Mouse (Mus musculus) neural tube, embryonic 12.5 days (tissue): ENCODE results near the gene Adamts3. TPM values are rescaled to one million over a fixed set of nuclear protein-coding genes. Genes with fewer than 3 reads are reported as not detected.

Experiments used
- ATAC-seq: fragments of 200-750 bp; cut with Nextera tagmentation; 2 replicates; pipeline ENCODE4 v1.8.0; 2017; ENCODE audit warnings: low read depth, mild to moderate bottlenecking, moderate TSS enrichment, moderate library complexity; ENCODE audit not compliant: low FRiP score
- H3K27ac ChIP-seq: fragments of 300-500 bp; sonication (generic); 2 replicates; pipeline ENCODE4 v1.5.1; 2016
- H3K27me3 ChIP-seq: fragments of 300-500 bp; sonication (generic); replicated peaks from 2 replicates; pipeline ENCODE4 v1.6.1; 2016; ENCODE audit warnings: mild to moderate bottlenecking
- H3K36me3 ChIP-seq: fragments of 300-500 bp; sonication (generic); 2 replicates; pipeline ENCODE4 v1.6.1; 2016; ENCODE audit warnings: mild to moderate bottlenecking
- H3K4me1 ChIP-seq: fragments of 300-500 bp; sonication (generic); 2 replicates; pipeline ENCODE4 v1.6.1; 2016
- H3K4me2 ChIP-seq: fragments of 300-500 bp; sonication (generic); replicated peaks from 2 replicates; pipeline ENCODE4 v1.6.1; 2016; ENCODE audit warnings: mild to moderate bottlenecking
- H3K4me3 ChIP-seq: fragments of 300-500 bp; sonication (generic); 2 replicates; pipeline ENCODE4 v1.5.1; 2016
- H3K9ac ChIP-seq: fragments of 300-500 bp; sonication (generic); 2 replicates; pipeline ENCODE4 v1.6.1; 2016; ENCODE audit warnings: mild to moderate bottlenecking
- H3K9me3 ChIP-seq: fragments of 300-500 bp; sonication (generic); 2 replicates; pipeline ENCODE4 v1.6.1; 2016; ENCODE audit warnings: mild to moderate bottlenecking
- WGBS: fragments of 180-500 bp; shearing (Covaris S2); methylation state at CpG from one replicate; pipeline ENCODE4 v1.1.7; 2016; 5-methylcytosine and 5-hydroxymethylcytosine counted together
- polyA plus RNA-seq: library from polyadenylated mRNA; unstranded; fragments of >200 nt; fragmentation: Nextera tagmentation; extraction: Ambion mirVana; gene quantifications from 2 replicates; pipeline ENCODE4 v1.2.1, GENCODE M21; 2016

Adamts3 gene
- polyA plus RNA-seq, 1 experiment from 2014 or later: 5.6 TPM

DNA sequence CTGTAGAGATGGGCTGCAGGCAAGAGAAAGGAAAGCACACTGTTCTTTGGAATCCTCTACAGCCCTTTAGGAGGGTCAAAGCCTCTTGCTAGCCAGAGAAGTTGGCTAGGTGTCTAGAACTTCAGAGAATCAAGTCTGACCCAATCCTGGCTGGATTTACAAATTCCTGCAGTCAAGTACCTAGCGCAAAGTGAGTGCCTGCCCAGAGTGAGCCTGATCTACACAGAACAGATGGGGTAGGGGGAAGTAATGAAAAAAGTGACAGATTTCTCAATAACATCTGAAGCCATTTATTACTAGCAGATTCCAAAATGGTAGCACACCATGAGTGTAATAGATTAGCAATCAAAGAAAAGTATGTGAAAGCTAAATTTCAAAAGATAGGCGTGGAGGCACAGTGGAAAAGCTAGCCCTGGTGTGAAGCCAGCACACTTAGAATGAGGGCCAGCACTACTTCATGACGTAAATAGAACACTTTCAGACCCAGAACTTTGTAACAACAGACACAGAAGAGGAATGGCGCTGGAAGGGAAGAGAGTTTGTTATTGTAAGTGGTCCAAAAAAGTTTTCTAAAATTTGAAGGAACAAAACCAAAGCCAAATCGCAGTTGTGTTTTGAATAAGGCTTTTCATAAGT lies 82.8 kb downstream of the Adamts3 start:
- no peak for ATAC-seq
- no peaks in the 10 kb centered on the region for H3K27me3 ChIP-seq
- 89% methylated on average over 5 of the region's 5 CpGs for WGBS

GRCm38 (mm10) chr5:89793706-89794105 lies 89.4 kb downstream of the Adamts3 start:
- Histone ChIP-seq H3K4me2 (no peak overlapping the region), H3K27ac (no peak overlapping the region), H3K9ac (no peak overlapping the region), H3K9me3 (no peaks in the 10 kb centered on the region), H3K4me1 (no peaks in the 10 kb centered on the region), H3K4me3 (no peak overlapping the region), H3K27me3 (no peaks in the 10 kb centered on the region), H3K36me3 (no peaks in the 10 kb centered on the region)
- WGBS: 90% methylated on average over 3 of the region's 3 CpGs
- ATAC-seq: no peak

More for the DNA sequence above, 82.8 kb downstream of the Adamts3 start:
- Histone ChIP-seq H3K4me3 (no peak overlapping the region), H3K9ac (no peak overlapping the region), H3K4me2 (no peak overlapping the region), H3K9me3 (no peaks in the 10 kb centered on the region; the same call in 1 of the 2 replicates), H3K4me1 (no peaks in the 10 kb centered on the region), H3K27ac (no peak overlapping the region), H3K36me3 (no peaks in the 10 kb centered on the region)

- 56% methylated on average over 5 of the region's 5 CpGs for WGBS
- Histone ChIP-seq H3K4me2 (no peak overlapping the region), H3K36me3 (no peaks in the 10 kb centered on the region), H3K27ac (no peak overlapping the region), H3K4me3 (no peak overlapping the region), H3K27me3 (no peaks in the 10 kb centered on the region), H3K9ac (no peak overlapping the region), H3K4me1 (0 out of 2 replicates have a peak, but pooled peaks cover 3% of the 10 kb centered on the region), H3K9me3 (no peaks in the 10 kb centered on the region)
- peak; percentile 58; the same call in 1 of the 2 replicates for ATAC-seq
Measured at GRCm38 (mm10) chr5:89784635-89785034, 98.5 kb downstream of the Adamts3 start.

DNA sequence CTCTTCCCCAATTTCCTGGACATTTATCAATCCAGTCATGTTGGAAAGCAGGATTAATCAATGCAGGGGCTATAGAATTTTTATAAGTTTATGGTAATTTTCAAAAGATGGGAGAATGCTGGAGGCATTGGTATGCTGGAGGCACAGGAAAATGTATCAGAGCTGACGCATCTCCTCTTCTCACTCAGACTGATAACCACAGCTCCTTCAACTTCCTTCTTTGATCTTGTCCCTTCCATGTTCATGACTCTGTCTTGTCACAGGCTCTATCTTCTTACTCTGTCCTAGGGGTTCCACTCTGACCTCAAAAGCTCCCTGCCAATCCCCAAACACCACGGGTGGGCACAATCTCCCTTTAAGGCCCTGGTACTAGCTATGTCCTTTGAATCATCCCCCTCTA lies 103.3 kb downstream of the Adamts3 start:
- 84% methylated on average over 2 of the region's 2 CpGs for WGBS
- Histone ChIP-seq H3K4me3 (no peak overlapping the region), H3K4me1 (0 out of 2 replicates have a peak, but pooled peaks cover under 1% of the 10 kb centered on the region), H3K9me3 (no peaks in the 10 kb centered on the region), H3K36me3 (no peaks in the 10 kb centered on the region), H3K9ac (no peak overlapping the region), H3K4me2 (no peak overlapping the region), H3K27ac (no peak overlapping the region), H3K27me3 (no peaks in the 10 kb centered on the region)
- no peak for ATAC-seq

DNA sequence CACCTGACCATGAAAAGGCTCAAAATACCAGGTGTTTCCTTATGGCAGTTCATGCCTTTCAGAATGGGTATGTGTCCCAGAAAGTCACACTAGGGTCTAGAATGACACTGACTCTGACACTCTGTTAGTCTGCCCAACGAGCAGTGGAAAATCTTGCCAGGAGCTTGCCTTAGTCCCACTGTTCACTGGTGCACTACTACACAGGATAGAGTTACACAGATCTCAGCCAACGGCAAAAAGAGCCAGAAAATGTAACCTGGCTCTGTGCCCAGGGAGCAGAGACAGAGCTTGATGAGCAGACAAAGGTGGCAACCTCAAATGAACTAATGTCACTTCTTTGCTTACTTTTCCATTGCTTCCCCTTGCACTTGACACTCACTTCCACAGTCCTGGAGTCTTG lies 104.5 kb downstream of the Adamts3 start:
- Histone ChIP-seq H3K27ac (no peak overlapping the region), H3K4me1 (no peaks in the 10 kb centered on the region), H3K4me2 (no peak overlapping the region), H3K27me3 (no peaks in the 10 kb centered on the region), H3K4me3 (no peak overlapping the region), H3K36me3 (no peaks in the 10 kb centered on the region), H3K9me3 (no peaks in the 10 kb centered on the region), H3K9ac (no peak overlapping the region)
- WGBS: 70% methylated on average over 2 of the region's 2 CpGs
- no peak for ATAC-seq

GRCm38 (mm10) chr5:89777411-89777810 lies 105.7 kb downstream of the Adamts3 start:
- Histone ChIP-seq H3K27ac (no peak overlapping the region), H3K4me1 (no peaks in the 10 kb centered on the region), H3K9me3 (no peaks in the 10 kb centered on the region), H3K9ac (no peak overlapping the region), H3K4me3 (no peak overlapping the region), H3K27me3 (no peaks in the 10 kb centered on the region), H3K4me2 (no peak overlapping the region), H3K36me3 (no peaks in the 10 kb centered on the region)
- WGBS: 60% methylated on average over 4 of the region's 4 CpGs
- ATAC-seq: no peak

- H3K4me2 ChIP-seq: no peak overlapping the region
- no peaks in the 10 kb centered on the region for H3K4me1 ChIP-seq
- WGBS: 45% methylated on average over 4 of the region's 4 CpGs
- no peaks in the 10 kb centered on the region for H3K9me3 ChIP-seq
- no peak overlapping the region for H3K4me3 ChIP-seq
- ATAC-seq: no peak
- no peak overlapping the region for H3K27ac ChIP-seq
- H3K27me3 ChIP-seq: no peaks in the 10 kb centered on the region
- H3K36me3 ChIP-seq: no peaks in the 10 kb centered on the region
- H3K9ac ChIP-seq: no peak overlapping the region
Measured at GRCm38 (mm10) chr5:89770655-89771355, 112.3 kb downstream of the Adamts3 start.

- no peak overlapping the region for H3K9ac ChIP-seq
- H3K27me3 ChIP-seq: no peaks in the 10 kb centered on the region
- peak overlapping the region; percentile 28 for H3K4me2 ChIP-seq
- H3K36me3 ChIP-seq: no peaks in the 10 kb centered on the region
- no peak overlapping the region for H3K27ac ChIP-seq
- ATAC-seq: peak; percentile 82
- peaks cover 7% of the 10 kb centered on the region for H3K4me1 ChIP-seq
- no peak overlapping the region for H3K4me3 ChIP-seq
- H3K9me3 ChIP-seq: no peaks in the 10 kb centered on the region
- 11% methylated on average over 11 of the region's 11 CpGs for WGBS
Measured at GRCm38 (mm10) chr5:89763189-89764187, 119.6 kb downstream of the Adamts3 start.

DNA sequence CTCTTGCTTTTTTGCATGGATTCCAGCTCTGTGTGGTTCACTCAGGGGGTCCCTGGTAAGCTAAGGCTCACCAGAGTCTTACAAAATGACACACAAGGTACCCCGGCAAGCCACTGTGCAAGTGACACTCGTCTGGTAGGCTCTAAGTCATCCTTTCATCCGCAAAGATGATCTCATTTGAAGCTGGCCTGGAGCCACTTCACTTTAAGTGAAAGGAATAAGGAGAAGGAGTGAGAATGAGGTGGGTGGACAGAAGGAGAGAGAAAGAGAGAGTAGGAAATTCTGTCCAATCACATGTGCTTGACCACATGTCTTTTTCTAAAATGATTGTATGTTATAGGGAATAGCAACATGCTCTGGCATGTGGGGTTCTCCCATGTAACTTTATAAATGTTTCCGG lies 122.8 kb downstream of the Adamts3 start:
- H3K27me3 ChIP-seq: no peaks in the 10 kb centered on the region
- H3K9ac ChIP-seq: no peak overlapping the region
- no peaks in the 10 kb centered on the region for H3K9me3 ChIP-seq
- H3K27ac ChIP-seq: no peak overlapping the region
- H3K4me1 ChIP-seq: peaks cover 7% of the 10 kb centered on the region
- H3K4me3 ChIP-seq: no peak overlapping the region
- H3K36me3 ChIP-seq: no peaks in the 10 kb centered on the region
- no peak overlapping the region for H3K4me2 ChIP-seq
- WGBS: 68% methylated on average over 4 of the region's 4 CpGs
- ATAC-seq: no peak

GRCm38 (mm10) chr5:89751836-89752235 lies 131.3 kb downstream of the Adamts3 start:
- H3K9ac ChIP-seq: no peak overlapping the region

DNA sequence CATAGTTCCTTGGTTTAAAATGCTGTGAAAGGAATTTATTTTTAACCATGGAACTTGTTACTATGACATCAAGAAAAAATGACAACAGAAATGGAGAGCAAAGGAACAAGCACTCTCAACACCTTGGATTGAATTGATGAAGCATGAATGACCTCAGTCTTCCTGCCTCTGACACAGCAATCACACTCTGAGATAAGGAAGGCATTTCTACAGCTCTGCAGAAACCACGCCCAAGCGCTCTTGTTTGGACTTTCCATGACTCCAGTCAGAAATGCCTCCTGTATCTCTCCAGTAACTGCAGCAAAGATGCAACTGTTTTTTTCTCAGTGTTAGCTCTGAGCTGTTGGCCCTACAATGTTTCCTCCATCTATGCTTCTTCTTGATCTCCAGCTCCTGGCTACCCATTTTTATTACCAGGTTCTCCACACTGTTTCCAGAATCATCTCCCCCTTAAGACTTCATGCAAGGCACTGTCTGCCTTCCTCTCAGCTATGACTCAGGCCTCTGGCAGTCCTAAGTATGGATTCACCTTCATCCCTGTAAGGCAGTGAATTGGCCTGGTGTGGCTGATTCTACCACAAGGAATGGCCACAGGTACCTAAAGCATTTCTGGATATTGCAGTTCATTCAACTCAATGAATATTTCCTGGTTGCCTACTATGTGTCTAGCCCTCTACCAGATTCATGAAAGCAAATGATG lies 134.8 kb downstream of the Adamts3 start:
- no peak for ATAC-seq
- H3K4me2 ChIP-seq: no peak overlapping the region
- no peaks in the 10 kb centered on the region for H3K27me3 ChIP-seq
- no peaks in the 10 kb centered on the region for H3K4me1 ChIP-seq
- no peak overlapping the region for H3K27ac ChIP-seq
- H3K9me3 ChIP-seq: no peaks in the 10 kb centered on the region
- no peaks in the 10 kb centered on the region for H3K36me3 ChIP-seq
- WGBS: 95% methylated on average over 2 of the region's 2 CpGs
- no peak overlapping the region for H3K9ac ChIP-seq
- H3K4me3 ChIP-seq: no peak overlapping the region

More at GRCm38 (mm10) chr5:89751836-89752235, 131.3 kb downstream of the Adamts3 start:
- Histone ChIP-seq H3K36me3 (no peaks in the 10 kb centered on the region), H3K4me2 (no peak overlapping the region), H3K27me3 (no peaks in the 10 kb centered on the region), H3K4me3 (no peak overlapping the region), H3K27ac (no peak overlapping the region), H3K4me1 (no peaks in the 10 kb centered on the region), H3K9me3 (no peaks in the 10 kb centered on the region)
- no peak for ATAC-seq
- 91% methylated on average over 2 of the region's 2 CpGs for WGBS
